Mouse (Mus musculus): Measurements from ENCODE around the gene Cyp2d10.
"Not testable (repeated sequence)": the region's sequence is repeated elsewhere in the genome, so short reads cannot be mapped to it uniquely, and the experiment has no call there.

Gene Cyp2d10

DNA sequence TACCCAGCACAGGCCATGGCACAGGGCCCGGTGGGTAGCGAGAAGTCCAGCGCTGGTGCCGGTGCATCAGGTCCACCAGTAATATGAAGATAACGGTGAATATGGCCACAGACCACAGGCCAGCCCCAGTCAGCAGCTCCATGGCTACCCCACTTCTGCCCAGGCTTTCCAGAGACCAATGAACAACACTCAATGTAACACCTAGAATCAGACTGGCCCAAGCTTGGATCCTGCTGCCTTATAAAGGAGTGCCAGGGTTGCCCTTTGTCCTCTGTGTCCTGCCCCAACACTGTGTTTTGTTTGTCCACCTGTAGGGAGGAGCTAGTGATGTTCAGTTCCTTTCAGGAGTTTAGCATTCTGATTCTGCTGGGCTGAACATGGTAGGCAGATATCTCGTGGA is at the start of gene Cyp2d10:
Cyp2d10 (minus strand) TSS at position 215 of the 400 bp plus-strand sequence.
- DNase-seq, result no peak

DNA sequence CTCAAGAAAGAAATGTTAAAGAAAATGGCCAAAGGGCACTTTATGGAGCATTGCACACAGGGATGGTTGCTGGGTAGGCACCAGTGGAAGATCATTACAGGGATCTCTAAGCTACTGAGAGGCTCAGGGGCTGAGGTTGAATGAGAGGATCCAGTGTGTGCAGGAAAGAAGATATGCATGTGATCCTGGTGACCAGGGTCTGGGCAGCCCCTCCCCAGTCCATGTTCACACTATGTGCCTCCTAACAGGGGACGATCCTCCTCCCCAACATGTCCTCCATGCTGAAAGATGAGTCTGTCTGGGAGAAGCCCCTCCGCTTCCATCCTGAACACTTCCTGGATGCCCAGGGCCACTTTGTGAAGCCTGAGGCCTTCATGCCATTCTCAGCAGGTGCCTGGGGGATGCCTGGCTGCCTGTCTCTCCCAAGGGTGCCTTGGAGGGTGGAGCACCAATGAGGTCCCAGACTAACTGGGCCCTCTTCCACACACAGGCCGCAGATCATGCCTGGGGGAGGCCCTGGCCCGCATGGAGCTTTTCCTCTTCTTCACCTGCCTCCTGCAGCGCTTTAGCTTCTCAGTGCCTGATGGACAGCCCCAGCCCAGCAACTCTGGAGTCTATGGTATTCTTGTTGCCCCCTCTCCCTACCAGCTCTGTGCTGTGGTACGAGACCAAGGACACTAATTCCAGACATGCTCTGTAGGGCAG is 49.2 kb upstream of the Cyp2d10 start:
- DNase-seq, result not testable (repeated sequence)

DNA sequence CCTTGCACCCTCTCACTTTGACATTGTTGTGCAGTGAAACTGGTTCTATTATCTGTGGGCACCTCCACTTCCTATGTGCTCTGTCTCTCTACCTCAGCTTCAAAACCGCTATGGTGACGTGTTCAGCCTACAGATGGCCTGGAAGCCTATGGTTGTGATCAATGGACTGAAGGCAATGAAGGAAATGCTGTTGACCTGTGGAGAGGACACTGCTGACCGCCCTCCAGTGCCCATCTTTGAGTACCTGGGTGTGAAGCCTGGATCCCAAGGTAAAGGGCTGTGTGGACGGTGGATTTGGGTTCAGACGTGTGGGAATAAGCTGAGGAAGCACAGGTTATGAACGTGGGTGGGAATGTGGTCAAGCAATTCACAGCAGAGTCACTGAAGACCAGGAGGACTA is 46.5 kb upstream of the Cyp2d10 start:
- DNase-seq, result not testable (repeated sequence)

DNA sequence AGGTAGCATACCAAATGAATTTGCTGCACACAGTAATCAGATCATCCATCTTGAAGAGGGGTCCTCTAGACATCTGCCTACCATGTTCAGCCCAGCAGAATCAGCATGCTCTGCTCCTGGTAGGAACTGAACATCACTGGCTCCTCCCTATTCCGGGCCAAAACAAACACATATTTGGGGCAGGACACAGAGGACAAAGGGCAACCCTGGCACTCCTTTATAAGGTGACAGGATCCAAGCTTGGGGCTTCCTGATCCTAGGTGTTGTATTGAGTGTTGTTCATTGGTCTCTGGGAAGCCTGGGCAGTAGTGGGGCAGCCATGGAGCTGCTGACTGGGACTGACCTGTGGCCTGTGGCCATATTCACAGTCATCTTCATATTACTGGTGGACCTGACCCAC is 45.1 kb upstream of the Cyp2d10 start:
- peak; percentile 15 for DNase-seq

DNA sequence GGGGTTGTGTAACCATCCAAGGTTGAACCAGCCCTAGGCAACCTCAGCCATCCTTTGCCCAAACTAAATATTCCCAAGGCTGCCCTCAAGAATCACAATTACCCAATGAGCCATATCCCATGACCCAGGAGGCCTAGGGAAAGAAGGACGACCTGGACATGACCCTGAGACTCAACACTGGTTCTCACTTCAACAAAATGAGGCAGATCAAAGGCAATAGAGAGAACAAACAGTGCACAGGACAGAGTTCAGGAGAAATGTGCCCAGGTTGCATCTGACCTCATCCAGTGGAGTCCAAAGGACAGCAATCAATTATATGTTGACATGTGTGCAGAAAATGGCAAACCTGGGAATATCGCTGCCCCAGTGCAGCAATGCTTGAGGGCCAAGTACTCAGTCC is 43.0 kb upstream of the Cyp2d10 start:
- peak; percentile 40 for DNase-seq

GRCm38 (mm10) chr15:82445196-82445595 is 38.2 kb upstream of the Cyp2d10 start:
- DNase-seq, result no peak

DNA sequence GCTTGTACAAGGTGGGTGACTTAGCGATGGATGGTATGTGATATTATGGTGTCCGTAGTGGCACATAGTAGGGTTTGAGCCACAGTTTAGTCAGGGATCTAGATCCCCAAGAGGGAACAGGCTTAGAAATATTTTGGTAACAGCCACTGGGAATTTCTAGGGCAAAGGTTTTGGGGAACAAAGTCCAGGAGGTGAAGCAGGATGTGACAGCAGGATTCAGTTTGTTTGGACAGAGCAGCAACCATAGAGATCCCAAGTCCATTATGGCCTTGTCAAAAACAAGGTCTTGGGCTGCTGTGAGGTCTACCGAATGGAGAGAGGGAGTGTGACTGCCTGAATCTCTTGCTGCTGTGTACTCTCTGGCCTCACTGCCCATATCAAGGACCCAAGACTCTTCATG is 36.7 kb upstream of the Cyp2d10 start:
- DNase-seq, result no peak

- peak; percentile 37 for DNase-seq
Observed at GRCm38 (mm10) chr15:82437975-82438617, 31.1 kb upstream of the Cyp2d10 start.

DNA sequence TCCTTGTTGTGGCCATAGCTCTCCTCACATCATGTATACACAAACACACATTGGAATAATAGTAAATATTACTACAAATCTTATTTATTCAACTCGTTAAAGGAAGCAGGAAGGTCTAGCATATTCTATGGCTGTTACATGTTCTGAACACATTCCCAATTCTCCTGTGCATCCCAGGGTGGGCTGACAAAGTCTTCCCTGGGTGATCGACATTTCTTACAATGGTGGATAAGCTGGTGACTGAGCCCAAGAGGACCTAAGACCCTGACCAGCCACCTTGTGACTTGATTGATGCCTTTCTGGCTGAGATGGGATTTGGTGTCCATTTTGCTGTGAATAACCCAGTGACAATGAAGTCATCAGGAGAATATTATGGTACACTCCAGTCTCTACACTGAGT is 28.6 kb upstream of the Cyp2d10 start:
- no peak for DNase-seq

GRCm38 (mm10) chr15:82435011-82435410 is 28.0 kb upstream of the Cyp2d10 start:
- no peak for DNase-seq

- no peak for DNase-seq
Observed at GRCm38 (mm10) chr15:82434541-82434940, 27.5 kb upstream of the Cyp2d10 start.

- no peak for DNase-seq
Observed at GRCm38 (mm10) chr15:82433621-82434020, 26.6 kb upstream of the Cyp2d10 start.

DNA sequence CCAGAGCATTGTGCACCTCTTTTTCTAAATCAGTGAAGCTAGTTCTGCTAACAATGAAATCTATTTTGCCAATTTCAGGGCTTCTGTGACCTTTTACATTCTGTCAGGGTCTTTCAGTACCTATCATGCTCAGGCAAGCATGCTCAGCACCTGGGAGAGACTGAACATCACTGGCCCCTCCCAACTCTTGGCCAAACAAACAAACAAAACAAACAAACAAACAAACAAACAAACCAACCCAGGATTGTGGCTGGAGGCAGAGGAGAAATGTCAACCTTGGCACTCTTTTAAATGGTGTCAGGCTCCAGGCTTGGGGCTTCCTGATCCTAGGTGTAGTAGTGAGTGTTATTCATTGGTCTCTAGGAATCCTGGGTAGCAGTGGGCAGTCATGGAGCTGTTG is 26.1 kb upstream of the Cyp2d10 start, which contains the start of gene Cyp2d9:
Cyp2d9 (plus strand) TSS at position 301 of the 400 bp plus-strand sequence.
- DNase-seq, result no peak

- no peak for DNase-seq
Observed at GRCm38 (mm10) chr15:82423471-82423870, 16.5 kb upstream of the Cyp2d10 start.

GRCm38 (mm10) chr15:82422935-82423334 is 15.9 kb upstream of the Cyp2d10 start:
- DNase-seq, result no peak

DNA sequence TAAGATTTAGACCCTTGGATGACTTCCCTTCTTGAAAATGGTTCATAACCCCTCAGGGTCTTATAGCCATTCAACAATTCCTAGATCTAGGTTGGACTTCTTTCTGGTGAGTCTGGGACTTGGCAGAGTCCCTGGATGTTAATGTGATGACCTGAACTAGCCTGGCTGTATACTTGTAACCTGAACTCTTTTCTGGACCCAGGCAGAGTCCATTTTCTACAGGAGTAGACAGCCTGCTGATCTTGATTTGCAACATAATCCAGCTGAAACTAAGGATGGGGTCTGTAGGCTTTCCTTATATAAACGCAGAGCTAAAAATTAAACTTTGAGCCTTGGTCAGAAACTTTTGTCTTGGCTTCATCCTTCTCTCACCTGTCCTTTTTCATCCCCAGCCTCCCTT is 11.6 kb upstream of the Cyp2d10 start:
- DNase-seq, result no peak

GRCm38 (mm10) chr15:82416797-82417789 is 10.1 kb upstream of the Cyp2d10 start:
- DNase-seq, result peak; percentile 89

GRCm38 (mm10) chr15:82407536-82407935 is 541 bp upstream of the Cyp2d10 start:
- DNase-seq, result no peak

DNA sequence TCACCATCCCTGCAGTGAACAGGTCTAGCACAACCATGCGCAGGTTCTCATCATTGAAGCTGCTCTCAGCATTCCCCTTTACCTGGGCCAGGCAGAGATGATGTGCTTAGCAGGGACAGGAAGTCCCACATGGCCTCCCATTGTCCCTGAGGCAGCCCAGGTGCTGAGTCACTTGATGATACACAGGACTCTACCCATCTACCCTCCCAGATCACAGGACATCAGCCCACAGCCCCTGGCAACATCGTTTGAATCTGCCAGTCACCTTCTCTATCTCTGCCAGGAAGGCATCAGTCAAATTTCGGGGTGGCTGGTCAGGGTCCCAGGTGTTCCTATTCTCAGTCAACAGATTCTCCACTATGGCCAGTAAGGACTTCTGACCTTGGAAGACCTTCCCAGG is 2.8 kb downstream of the Cyp2d10 start:
- DNase-seq, result no peak

DNA sequence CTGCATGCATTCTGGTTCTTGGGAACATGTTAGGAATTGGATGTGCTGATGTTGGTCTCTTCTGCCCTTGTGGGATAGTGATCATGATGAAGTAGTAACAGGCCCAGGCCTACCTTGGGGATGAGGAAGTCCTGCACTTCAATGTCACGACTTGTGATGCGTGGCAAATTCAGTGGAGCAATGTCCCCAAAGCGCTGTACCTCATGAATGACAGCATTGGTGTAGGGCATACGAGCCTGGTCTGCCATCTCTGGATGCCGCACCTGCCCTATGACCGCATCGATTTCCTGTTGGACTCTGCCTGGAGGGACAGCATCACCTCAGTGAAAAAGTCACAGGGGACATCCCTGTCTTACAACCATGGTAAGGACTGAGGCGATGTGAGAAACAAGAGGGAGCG is 3.4 kb downstream of the Cyp2d10 start:
- no peak for DNase-seq

- DNase-seq, result no peak
Observed at GRCm38 (mm10) chr15:82402741-82403140, 4.3 kb downstream of the Cyp2d10 start.

DNA sequence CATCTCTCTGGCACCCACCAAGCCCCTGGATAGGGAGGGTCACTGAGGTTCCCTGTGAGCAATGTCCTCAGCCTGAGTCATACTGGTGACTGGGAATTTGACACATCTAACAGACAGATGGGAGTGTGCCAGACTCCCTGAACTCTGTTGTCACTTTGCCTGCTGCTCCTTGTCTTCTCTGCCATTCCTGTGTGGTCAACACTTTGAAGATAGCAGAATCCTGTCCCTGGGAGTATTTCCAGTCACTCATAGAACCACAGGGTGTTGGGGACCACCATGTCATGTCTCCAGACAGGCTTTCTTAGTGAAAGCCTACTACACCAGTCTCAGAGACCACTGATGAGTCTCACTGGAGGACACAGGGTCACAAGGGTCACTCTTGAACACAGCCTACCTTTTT is 4.9 kb downstream of the Cyp2d10 start:
- DNase-seq, result no peak

- DNase-seq, result no peak
Observed at GRCm38 (mm10) chr15:82401516-82401915, 5.5 kb downstream of the Cyp2d10 start.

Measured in kidney, adult 11 months (tissue).